Mouse (Mus musculus) spleen, adult 2 months (tissue): Measurements from ENCODE around the gene Tmed9. TPM values are rescaled to one million over a fixed set of nuclear protein-coding genes. Genes with fewer than 3 reads are reported as not detected.
"Not testable (repeated sequence)": the region's sequence is repeated elsewhere in the genome, so short reads cannot be mapped to it uniquely, and the experiment has no call there.

Experiments
- DNase-seq, 2 experiments: peaks; one replicate each; pipeline versions ENCODE4 v3.0.0 to v3.0.0-alpha.2; 2012 to 2021; ENCODE audit warnings: low spot score in 2 of 2, low read depth in 1 of 2
- H3K27ac ChIP-seq: fragments of 200-500 bp; 2 replicates; pipeline ENCODE4 v1.5.1; 2012; ENCODE audit warnings: low read length, inconsistent platforms; ENCODE audit not compliant: insufficient read depth
- H3K27me3 ChIP-seq: fragments of 200-500 bp; 2 replicates; pipeline ENCODE4 v1.6.1; 2012; ENCODE audit warnings: mild to moderate bottlenecking, moderate library complexity, low read length, inconsistent platforms; ENCODE audit not compliant: control insufficient read depth, insufficient read depth
- H3K36me3 ChIP-seq: fragments of 200-500 bp; 2 replicates; pipeline ENCODE4 v1.6.1; 2012; ENCODE audit warnings: mild to moderate bottlenecking, low read length, inconsistent platforms; ENCODE audit not compliant: control insufficient read depth, insufficient read depth
- H3K4me1 ChIP-seq: fragments of 200-500 bp; 2 replicates; pipeline ENCODE4 v1.6.1; 2011; ENCODE audit warnings: inconsistent platforms; ENCODE audit not compliant: control insufficient read depth, insufficient read depth, insufficient read length
- H3K4me3 ChIP-seq: fragments of 200-500 bp; 2 replicates; pipeline ENCODE4 v1.5.1; 2011; ENCODE audit warnings: mild to moderate bottlenecking, inconsistent platforms; ENCODE audit not compliant: insufficient read depth, insufficient read length; ENCODE audit errors: extremely low read depth
- CTCF ChIP-seq: fragments of 200-500 bp; IDR thresholded peaks from 2 replicates; pipeline ENCODE4 v1.5.1; 2011; ENCODE audit warnings: mild to moderate bottlenecking, inconsistent platforms; ENCODE audit not compliant: insufficient read depth, insufficient read length, insufficient replicate concordance; ENCODE audit errors: extremely low read depth
- POLR2A ChIP-seq: fragments of 200-500 bp; IDR thresholded peaks from 2 replicates; pipeline ENCODE4 v1.6.1; 2011; ENCODE audit warnings: low read depth, low read length, inconsistent platforms
- WGBS: fragments of 180-500 bp; shearing (Covaris S2); methylation state at CpG from one replicate; pipeline ENCODE4 v1.1.7; 2018; 5-methylcytosine and 5-hydroxymethylcytosine counted together
- polyA plus RNA-seq: library from polyadenylated mRNA; depleted of rRNA; stranded (reverse); fragments of >200 nt; gene quantifications from 2 replicates; pipeline ENCODE4 v1.2.3, GENCODE M21; 2012

Tmed9 gene
- polyA plus RNA-seq, 1 experiment = 45.7 TPM

DNA sequence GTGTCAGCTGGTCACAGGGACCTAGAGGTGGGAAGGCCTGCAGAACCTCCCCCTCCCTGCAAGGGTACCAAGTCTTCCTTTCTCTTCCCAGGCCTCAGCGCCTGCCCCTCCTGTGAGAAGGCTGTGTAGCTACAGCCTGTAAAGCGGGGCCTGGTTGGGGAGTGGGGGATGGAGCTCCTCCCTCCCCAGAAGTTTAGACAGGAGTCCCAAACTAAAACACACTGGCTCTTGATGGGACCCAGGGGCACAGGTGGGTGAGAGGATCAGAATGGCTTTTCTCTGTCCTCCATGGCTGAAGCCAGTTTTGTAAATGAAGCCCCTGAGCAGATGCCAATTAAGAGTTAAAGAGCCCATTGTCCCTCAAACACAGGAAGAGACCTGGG is 34.1 kb downstream of the Tmed9 start:
- Histone ChIP-seq H3K4me3 (no peak overlapping the region), H3K36me3 (peaks cover 28% of the 10 kb centered on the region), H3K27ac (no peak overlapping the region), H3K27me3 (no peaks in the 10 kb centered on the region), H3K4me1 (no peaks in the 10 kb centered on the region)
- 94% methylated on average over 2 of the region's 2 CpGs for WGBS
- no peak for TF ChIP-seq CTCF
- TF ChIP-seq POLR2A = no peak
- DNase-seq = no peak

DNA sequence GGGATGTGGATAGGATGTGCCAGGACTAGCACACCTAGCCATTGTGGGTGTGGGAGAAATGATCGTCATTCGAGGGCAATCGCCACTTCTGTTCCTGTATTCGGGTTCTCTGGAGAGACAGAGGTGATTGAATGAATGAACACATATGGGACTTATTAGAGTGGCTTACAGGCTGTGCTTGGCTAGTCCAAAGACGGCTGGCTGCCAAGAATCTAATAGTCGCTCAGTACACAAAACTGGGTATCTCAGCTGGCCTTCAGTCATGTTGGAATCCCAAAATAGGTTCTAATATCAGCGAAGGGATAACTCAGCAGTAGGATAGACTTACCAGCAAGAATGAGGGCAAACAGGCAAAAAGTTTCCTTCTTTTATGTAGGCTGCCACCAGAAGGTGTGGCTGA is 38.5 kb downstream of the Tmed9 start:
- 91% methylated on average over 7 of the region's 7 CpGs for WGBS

DNA sequence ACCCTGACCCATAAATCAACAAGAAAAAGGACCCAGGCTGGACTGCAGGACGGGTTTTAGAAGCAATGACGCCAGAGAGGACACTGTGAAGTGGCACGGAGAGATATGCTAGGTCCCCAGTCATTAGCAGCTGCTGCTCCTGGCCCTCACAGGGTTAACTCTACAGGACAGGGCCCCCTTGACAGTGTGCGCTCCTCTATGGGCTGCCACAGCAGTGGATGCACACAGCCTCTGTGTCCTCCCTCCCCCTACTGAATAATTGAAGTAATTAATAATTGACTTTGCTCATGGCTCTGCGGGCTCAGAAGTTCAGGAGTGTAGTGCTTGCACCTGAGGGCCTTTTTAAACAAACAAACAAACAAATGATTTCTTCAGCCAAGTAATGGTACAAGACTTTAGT is 39.9 kb downstream of the Tmed9 start:
- Histone ChIP-seq H3K27me3 (no peaks in the 10 kb centered on the region), H3K4me1 (no peaks in the 10 kb centered on the region), H3K4me3 (no peak overlapping the region), H3K27ac (no peak overlapping the region), H3K36me3 (peaks cover 10% of the 10 kb centered on the region)
- no peak for TF ChIP-seq POLR2A
- no peak for TF ChIP-seq CTCF
- DNase-seq = no peak
- WGBS = 77% methylated on average over 5 of the region's 5 CpGs

More for the DNA sequence above, 38.5 kb downstream of the Tmed9 start:
- Histone ChIP-seq H3K27ac (no peak overlapping the region), H3K27me3 (no peaks in the 10 kb centered on the region), H3K36me3 (peaks cover 20% of the 10 kb centered on the region), H3K4me3 (no peak overlapping the region), H3K4me1 (no peaks in the 10 kb centered on the region)
- DNase-seq = no peak
- TF ChIP-seq CTCF (no peak), POLR2A (no peak)

DNA sequence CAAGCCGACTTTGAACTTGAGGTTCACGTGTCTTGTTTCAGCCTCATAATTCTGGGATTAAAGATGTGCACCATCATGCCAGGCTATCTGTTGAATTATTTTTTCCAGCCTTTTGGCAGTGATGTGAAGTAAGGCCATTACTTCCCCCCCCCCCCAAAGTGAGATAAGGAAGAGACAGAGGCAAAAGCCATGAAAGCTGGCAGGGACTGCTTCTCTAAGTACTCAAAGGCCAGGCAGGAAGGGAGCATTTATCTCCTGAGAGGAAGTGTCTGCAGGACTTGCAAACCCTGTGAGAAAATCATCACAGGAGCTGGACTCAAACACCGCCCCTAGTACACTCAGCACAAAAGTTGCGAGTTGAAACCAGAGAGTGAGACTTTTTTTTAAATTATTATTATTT is 45.8 kb downstream of the Tmed9 start:
- H3K27ac ChIP-seq = no peak overlapping the region
- TF ChIP-seq POLR2A (no peak), CTCF (no peak)
- DNase-seq = no peak
- no peaks in the 10 kb centered on the region for H3K27me3 ChIP-seq
- H3K4me3 ChIP-seq = no peak overlapping the region
- H3K36me3 ChIP-seq = no peaks in the 10 kb centered on the region
- peaks cover 8% of the 10 kb centered on the region; the same call in 1 of the 2 replicates for H3K4me1 ChIP-seq
- WGBS = 88% methylated on average over 4 of the region's 4 CpGs

DNA sequence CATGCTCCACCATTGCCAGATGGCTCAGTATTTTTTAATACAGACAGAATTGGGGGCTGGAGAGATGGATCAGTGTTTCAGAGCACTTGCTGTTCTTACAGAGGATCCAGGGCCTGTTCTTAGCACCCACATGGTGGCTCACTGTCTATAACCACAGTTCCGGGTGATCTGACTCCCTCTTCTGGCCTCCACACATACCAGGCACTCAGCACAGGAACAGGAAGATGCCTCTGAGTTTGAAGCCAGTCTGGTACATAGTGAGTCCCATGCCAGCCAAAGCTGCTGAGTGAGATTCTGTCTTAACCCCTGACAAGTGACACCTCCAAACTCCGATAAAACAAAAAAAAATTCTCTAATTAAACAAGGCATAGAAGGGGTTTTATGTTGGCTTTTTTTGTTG is 46.7 kb downstream of the Tmed9 start:
- peaks cover 8% of the 10 kb centered on the region; the same call in 1 of the 2 replicates for H3K4me1 ChIP-seq
- no peak for TF ChIP-seq CTCF
- no peak for TF ChIP-seq POLR2A
- 82% methylated on average over 2 of the region's 2 CpGs for WGBS
- no peaks in the 10 kb centered on the region for H3K36me3 ChIP-seq
- no peak for DNase-seq
- H3K27me3 ChIP-seq = no peaks in the 10 kb centered on the region
- H3K27ac ChIP-seq = no peak overlapping the region
- no peak overlapping the region for H3K4me3 ChIP-seq

DNA sequence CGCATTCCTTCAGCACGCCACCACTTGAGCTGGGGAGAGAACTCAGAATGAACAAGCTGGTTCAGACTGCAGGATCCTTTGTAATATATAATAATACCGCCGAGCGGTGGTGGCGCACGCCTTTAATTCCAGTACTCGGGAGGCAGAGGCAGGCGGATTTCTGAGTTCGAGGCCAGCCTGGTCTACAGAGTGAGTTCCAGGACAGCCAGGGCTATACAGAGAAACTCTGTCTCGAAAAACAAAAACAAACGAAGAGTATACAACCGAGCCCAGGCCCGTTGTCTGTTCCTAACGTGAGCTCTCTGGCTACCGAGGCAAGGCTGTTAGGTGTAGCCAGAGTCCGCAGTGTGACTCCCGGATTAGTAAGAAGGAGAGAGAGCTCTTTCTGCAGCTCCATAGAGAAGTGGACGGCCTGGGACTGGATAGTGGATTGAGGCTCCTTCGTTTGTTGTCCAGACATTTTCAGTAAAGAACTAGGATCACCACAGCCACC is 48.7 kb downstream of the Tmed9 start:
- not testable (repeated sequence) for H3K27me3 ChIP-seq, H3K36me3 ChIP-seq, H3K4me1 ChIP-seq, DNase-seq
- H3K27ac ChIP-seq = peak overlapping the region; percentile 81; the same call in 1 of the 2 replicates
- WGBS = 6% methylated on average over 20 of the region's 20 CpGs
- H3K4me3 ChIP-seq = peak overlapping the region; percentile 93

DNA sequence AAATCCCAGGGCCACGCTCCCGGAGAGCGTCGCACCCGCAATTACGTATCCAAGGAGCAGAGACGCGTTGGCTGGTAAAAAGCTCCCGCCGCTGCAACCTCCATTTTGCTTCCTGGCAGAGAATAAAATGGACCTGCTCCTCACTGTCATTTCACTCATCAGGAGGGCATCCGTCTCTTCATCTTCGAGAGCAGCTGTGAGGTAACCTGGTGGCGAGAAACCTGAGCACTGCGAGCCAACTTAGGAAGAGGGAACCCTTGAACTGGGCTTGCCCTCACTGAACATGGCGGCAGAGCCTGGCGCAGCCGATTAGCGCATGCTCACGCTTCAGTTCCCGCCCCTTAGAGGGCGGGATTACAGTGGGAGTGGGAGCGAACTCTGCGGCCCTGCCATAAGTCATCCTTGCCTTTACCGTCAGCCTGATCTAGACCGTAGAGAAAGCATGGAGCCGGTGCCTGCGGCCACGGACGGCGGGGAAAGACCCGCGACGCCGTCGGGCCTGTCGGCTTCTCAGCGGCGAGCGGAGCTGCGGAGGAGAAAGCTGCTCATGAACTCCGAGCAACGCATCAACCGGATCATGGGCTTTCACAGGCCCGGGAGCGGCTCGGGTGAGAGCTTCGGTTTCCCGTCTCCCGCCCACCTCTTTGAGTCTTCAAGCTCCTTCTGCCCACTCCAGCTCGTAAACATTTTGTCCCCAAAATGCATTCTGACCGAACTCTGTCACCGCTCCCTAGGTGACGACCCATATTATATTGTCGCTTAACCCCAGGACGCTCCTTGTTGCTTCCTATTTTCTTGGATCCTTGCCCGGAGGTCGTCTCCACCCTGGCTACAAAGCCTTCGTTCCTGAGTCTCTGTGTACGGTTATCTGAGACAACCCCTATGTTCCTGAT is 49.4 kb downstream of the Tmed9 start, which contains the start of gene Caml:
TSS of gene Caml (plus strand) at position 357 of the 893 bp plus-strand sequence.
- DNase-seq = peak; percentile 70 to 81
- TF ChIP-seq CTCF (no peak), POLR2A (peak; percentile 38)
- Histone ChIP-seq H3K27ac (peak within 1 kb of the TSS; percentile 81), H3K27me3 (no peaks in the 10 kb centered on the region), H3K4me1 (peaks cover 8% of the 10 kb centered on the region; the same call in 1 of the 2 replicates), H3K4me3 (peak within 1 kb of the TSS; percentile 93), H3K36me3 (peaks cover 3% of the 10 kb centered on the region; the same call in 1 of the 2 replicates)
- 1% methylated on average over 59 of the region's 59 CpGs for WGBS
